Mouse (Mus musculus) thymus, postnatal 10 days (tissue): ENCODE results near the gene Tbcc.
"Not testable (repeated sequence)": the region's sequence is repeated elsewhere in the genome, so short reads cannot be mapped to it uniquely, and the experiment has no call there.

Experiments
- DNase-seq, 2 experiments: peaks; one replicate each; pipeline ENCODE4 v3.0.0; 2021; ENCODE audit warnings: low spot score in 2 of 2

Gene Tbcc

DNA sequence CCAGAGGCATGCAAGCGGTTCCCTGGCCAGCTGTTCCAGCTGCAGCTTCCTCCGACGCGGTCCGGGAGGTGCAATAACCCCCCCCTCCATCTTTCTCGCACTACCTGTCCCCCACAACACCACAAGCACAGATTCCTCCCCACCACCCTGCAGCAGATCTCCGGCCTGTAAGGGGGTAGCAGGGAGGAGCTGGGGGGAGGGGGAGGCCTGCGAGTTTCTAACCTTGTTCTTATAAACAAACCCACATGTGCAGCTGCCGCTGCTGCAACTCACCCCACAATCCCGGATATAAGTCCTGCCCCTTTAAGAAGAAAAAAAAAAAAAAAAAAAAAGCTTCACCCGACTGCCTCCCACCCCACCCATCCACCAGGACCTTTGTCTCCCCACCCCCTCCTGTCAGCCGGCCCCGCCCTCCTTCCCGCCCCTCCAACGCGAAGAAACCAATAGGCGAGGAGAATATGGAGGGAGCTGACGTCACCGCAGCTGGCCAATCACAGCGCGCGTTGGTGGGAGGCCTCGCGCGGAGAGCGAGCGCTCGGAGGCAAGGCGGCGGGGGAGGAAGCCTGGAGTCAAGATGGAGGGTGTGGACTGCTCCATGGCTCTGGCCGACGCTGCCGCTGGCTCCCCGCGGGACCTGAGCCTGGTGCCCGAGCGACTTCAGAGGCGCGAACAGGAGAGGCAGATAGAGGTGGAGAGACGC lies at the start of gene Tbcc:
Gene Tbcc (plus strand): TSS at position 569 of the 700 bp plus-strand sequence.
- peak; percentile 96 for DNase-seq

DNA sequence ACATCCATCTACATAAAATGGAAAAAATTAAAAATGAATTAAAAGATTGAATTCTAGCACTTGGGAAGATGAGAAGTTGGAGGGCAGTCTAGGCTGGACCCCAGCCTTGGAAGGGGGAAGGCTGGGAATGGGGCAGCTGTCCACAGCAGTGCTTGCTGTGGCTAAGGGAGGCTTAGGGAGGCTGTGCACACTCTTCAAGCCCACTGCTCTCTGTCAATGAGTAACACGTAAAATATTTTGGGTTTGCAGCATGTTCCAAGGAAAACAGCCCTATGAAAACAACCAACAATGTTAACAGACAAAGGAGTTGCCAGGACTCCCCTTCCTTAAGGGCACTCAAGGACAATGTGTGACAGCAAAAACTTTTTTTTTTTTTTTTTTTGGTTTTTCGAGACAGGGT lies 47.5 kb upstream of the Tbcc start:
- no peak for DNase-seq

DNA sequence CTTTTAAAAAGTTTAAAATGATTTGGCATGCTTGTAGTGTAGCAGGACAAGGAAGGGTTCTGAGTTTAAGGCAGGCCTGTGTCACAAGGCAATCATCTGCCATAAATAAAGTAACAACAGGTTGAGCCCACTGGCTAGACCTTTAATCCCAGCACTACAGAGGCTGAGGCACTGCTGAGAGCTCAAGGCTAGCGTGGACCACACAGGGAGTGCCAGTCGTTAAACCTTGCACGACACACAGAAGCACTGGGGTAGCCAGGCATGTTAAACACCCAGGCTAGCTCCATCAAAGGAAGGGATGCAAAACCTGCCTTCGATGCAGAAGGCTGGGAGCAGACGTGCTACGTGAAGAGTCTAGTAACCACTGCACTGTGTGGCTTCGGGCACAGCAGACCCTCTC lies 46.8 kb upstream of the Tbcc start:
- DNase-seq, result no peak

DNA sequence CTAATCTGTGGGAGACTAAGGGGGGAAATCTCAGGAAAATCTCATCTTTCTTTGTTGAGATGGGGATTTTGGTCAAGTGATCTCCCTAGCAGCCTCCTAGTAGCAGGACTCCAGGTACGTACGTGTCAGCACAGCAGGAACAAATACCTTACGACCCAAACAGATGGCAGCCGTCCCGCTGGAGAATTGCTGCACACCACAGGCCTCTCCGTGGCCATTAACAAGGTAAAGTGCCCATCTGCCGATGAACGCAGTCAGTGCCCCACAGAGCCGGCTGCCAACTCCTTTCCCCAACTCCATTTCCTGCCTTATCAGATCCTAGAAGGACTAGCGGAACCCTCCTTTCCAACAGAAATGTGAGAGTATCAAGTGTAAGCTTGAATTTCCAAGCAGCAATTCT lies 45.7 kb upstream of the Tbcc start:
- DNase-seq, result no peak

DNA sequence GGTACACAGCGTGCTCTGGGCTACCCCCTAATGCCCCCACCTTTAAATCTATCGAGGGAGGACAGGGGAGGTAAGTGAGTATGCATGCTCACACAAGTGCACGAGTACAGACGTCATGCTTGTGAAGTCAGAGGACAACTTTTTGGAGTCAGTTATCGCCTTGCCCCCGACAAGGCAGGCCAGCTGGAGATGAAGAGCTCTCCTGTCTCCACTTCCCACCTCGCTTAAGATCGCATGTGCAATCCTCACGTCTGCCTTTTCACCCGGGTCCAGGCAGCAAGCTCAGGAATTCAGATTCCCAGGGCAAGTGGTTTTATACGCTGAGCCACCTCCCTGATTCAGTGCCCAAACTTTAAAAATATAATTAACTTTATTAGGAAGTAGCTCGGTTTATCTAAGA lies 45.2 kb upstream of the Tbcc start:
- DNase-seq, result no peak

DNA sequence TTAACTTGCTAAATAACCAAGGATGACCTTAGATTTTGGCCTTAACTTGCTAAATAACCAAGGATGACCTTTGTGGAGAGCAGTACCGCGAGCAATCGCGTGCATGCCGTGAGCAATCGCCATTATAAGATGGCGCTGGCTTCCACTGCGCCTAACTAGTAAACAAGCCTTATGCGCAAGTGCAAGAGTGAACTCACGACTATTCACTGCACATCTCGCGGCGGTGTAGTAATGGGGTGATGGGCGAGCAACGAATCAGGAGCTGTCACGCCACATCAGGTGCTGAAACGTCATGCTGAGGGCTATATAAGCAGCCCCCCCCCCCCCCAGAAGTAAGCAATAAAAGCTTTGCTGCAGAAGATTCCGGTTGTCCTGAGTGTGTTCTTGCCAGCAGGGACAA lies 43.9 kb upstream of the Tbcc start:
- DNase-seq, result not testable (repeated sequence)

DNA sequence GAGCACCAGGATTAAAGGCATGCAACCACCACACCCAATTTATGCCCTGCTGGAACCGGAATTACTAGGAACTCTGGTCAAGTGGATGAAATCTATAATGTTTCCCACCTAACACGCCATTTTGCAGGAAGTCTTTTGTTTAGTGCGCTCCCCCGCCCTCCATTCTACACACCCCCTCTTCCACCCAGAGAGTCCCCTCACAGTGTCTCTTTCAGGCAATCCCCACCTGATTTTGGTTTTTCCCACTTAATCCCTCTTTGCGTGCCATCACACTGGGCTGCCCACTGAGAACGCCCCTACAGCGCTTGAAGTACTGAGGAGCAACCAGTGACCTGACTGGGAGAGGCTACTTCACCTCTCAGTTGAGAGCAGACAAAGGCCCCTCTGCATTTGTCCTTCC lies 43.3 kb upstream of the Tbcc start:
- no peak for DNase-seq

DNA sequence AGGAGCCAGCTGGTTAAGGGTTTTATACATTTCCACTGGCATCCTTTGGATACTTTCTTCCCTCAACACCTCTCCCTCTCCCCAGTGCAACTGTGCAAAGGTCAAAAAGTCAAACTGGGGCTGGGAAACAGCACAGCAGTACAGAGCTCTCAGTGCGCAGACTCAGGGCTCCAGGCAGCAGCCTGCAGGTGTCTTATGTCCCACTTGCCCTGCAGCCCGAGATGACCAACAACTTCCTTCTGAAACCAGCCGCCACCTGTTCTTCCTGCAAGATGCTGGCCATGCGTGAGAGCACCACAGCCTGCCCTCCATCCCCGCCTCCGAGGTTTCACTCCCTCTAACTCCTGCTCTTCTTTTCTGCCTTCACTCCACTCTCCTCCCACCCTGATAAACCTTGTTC lies 37.8 kb upstream of the Tbcc start:
- no peak for DNase-seq

DNA sequence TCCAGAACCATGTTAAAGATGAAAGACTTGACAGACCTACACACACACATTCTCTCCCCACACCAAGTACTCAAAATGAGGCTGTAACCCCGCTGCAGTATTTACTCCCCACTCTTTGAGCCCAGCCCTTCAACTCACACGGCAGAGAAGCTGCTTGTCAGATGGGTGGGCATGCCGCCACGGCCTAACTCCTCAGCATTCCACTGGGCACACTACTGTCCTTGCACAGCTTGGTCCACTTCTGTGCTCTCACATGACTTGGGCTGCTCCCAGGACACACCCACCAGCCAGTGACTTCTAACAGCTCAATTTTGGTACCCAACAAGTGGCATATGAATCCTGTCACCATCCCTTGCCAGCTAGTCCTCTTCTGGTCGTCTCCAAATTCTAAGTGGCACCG lies 37.2 kb upstream of the Tbcc start:
- DNase-seq, result no peak

DNA sequence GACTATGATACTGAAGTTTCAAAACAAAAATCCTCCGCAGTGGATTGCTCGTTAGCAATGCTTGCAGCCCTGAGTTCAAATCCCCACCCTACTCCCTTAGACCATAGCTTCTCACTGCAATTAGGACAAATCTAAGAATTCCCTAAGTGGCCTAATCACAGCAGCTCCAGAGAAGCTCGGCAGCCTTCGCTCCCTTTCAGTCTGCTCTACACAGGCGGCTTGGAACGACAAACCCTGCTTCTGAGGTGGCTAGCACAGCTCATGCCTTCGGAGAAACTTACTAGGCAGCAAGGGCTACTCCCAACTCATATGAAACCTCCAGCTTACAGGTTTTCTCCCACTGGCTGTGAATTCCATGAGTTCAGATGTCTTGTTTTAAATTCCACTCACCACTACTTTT lies 36.4 kb upstream of the Tbcc start:
- DNase-seq, result no peak

DNA sequence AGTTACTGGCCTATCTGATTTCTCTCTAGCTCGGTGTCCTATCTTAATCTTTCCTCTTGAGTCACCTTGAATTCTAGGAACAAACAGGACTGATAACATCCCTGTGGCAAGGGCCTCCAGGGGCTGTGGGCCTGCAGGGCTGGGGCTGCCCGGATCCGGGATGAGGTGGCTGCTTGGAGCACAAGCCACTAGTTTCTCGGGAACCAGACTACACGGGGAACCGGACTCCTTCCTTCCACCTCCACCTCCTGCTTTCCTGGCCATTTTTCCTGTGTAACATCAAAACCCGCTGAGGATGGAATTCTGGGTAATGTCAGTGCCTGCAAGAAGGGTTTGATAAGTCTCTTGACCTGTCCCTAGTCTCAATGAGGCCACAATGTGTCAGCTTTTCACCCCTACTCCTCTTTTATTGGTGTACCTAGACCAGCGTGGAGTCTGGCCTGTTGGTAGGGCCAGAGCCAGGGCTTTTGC lies 35.8 kb upstream of the Tbcc start:
- DNase-seq, result no peak

DNA sequence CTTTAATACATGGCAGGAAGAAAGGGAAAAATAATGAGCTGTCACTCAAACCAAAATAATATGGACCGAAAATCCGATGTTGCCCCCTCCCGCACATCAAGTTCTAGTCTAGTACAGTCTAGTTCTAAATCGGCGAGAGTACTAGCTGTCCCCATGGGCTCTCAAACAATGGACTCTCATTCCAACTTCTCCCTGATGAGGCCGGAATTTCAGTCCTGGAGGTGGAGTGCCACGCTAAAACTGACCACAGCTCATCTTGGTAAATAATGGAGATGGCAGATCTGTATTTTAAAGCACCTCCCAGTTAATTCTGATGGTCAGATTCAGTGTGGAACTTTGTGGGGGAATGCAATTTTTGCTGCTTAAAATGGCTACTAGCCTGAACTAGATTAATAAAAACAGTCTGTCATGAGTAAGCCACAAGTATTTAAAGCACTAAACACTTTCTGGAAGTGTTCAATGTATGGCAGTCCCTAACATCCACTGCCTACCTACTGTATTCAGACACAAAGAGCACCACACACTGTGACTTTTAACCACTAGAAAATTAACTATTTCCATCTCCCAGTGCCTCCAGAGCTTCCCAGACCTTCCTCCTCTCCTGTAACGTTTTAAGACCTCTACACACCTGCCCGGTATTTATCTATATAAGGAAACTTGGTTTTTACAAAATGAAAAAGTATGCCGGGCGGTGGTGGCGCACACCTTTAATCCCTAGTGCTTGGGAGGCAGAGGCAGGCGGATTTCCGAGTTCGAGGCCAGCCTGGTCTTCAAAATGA lies 35.0 kb upstream of the Tbcc start:
- no peak for DNase-seq

DNA sequence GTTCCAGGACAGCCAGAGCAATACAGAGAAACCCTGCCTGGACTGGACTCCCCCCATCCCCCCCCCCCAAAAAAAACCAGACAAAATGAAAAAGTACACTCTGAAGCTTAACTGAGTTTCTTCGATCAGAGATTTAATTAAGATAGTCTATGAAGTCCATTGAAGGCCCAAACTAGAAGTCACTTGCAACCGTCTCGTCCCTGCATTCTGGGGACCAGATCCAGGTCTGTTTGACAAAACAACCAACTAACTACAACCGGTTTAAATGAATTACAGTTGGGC lies 34.4 kb upstream of the Tbcc start:
- DNase-seq, result no peak

DNA sequence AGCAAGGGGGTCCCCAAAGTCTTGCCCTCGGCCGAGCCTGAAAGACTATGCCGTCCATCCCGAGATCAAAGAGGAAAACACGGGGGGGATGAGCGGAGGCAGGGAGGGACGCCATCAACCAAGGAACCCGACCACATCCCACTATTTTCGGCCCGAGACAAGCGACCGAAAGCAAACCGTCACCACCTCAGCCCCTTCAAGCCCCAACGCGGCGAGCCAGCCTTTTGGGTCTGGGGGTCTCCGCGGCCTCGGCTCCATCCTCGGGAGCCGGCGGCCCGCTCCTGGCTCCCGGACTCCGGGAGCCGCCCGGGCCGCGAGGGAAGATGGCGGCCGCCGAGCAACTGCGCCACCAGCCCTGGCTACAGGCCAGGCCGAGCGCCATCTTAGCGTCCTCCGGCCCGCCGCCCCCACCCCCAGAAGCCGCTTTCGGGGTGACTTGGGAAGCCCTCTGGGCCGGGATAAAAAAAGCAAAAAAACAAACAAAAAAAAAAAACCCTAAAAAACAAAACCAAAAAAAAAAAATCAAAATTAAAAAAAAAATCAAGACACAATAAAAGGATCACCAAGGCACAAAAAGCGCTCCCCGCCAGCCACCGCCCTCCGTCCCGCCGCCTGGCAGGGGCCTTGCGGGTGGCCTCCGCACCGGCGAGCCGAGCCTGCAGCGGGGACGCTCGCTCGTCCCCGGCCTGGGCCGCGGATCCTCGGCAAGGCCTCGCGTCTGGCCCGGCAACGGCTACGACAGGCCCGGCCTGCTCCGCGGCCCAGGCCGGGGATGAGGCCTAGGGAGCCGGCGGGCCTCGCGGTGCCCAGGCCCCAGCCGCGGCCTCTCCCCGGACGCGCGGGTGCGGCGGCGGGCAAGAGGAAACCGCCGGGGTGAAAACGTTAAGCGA lies 33.8 kb upstream of the Tbcc start:
- peak; percentile 52 to 69 for DNase-seq

DNA sequence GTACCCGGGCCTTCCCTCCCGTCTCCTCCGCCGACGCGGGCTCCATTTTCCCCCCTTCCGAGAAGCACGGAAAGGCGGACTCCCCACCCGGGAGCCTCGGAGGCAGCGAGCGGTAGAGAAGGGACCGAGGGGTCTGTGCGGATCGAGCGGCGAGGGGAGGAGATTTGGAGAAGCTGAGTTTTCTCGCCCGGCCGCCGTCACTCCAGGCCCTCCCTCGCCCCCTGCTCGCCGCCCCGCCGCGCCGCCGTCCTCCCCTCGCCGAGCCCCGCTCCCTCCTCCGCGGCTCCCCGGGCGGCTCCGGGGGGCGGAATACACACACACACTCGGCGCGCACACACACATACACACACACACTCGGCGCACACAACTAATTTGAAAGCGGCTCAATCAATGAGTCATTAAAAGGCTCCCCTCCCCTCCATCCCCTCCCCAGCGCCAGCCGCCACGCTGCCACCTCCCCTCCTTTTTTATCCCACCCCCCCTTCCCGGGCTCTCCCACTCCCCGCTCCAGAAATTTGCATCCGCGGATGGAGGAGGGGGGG lies 33.1 kb upstream of the Tbcc start:
- peak; percentile 45 to 67 for DNase-seq

DNA sequence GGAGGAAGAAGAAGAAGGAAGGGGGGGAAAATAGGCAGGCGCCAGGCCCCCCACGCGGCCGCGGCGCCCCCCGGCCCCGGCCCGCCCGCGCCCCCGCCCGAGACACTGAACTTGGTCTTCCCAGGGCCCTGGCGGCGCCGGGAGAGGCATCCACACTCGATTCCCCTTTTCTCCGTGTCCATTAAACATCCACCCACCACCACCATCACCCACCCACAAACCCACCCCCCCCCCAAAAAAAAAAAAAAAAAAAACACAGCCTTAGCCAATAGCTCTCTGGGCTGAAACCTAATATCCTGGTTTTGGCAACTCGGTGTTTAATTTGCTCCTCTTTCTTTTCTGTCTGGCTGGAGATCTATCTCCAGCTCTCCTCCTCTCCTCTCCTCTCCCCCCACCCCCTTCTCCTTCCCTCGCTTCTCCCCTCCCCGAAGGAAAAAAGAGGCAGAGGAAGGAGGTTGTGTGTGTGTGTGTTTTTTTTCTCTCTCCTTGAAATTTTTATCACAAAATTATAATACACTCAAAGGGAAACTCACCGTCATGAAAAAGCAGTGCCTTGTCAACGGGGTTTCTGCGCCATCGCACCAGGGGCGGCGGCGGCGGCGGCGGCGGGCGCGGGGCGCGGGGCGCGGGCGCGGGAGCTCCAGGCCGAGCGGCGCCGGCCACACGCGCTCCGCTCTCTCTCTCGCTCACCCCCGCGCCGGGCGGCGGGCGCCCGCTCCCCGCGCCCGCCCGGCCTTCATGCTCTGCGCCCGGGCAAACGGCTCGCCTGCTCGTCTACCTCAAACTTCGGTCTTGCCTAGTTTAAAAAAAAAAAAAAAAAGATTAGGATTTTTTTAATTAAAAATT lies 32.4 kb upstream of the Tbcc start, which contains the start of gene Bicral:
Gene Bicral (minus strand): TSS at position 580 of the 846 bp plus-strand sequence.
- peak; percentile 39 to 71 for DNase-seq

DNA sequence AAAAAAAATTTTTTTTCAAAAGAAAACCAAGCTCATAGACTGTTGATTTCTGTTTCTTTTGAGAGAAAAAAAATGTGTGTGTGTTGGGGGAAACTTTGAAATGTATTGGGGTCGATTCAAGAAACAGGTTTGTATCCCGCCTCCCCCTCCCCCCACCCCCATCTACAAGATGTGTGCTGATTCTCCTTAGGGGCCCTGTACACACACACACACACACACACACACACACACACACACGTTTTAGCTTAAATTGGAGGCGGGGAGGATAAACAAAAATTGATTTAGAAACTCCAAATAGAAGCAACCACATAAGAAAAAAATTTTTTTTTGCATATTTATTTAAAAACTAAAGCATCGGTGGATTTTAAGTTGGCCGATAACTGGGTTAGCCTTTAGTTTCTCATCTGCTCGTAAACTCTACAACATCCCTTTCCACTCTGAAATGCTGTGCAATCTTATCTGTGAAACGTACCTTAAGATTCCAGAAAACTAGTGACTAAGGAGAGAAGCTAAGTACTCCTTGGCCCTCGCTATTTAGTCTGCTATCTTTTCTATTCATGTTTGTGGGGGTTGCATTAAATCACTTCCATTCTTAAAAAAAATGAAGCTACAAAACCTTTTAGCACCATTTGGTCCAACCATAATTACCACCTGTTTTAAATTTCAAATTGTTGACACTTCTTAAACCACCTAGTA lies 31.6 kb upstream of the Tbcc start:
- DNase-seq, result no peak

DNA sequence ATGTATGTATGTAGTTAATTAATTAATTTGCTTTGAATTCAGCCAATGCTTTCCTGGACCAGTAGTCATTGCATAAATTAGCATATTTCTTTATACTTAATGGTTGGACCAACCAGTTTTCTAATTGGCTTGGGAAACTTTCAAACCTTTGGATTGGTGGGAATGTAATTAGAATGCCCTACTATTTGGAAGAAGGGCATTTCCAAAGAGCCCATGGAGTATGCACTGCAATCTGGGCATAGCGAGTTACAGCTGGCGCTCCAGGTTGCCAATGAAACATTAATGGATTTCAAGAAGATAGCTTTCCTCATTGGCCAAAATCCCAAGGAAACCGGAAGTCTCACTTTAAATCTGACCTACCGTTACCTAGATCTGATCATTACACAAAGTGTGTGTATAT lies 30.4 kb upstream of the Tbcc start:
- no peak for DNase-seq

DNA sequence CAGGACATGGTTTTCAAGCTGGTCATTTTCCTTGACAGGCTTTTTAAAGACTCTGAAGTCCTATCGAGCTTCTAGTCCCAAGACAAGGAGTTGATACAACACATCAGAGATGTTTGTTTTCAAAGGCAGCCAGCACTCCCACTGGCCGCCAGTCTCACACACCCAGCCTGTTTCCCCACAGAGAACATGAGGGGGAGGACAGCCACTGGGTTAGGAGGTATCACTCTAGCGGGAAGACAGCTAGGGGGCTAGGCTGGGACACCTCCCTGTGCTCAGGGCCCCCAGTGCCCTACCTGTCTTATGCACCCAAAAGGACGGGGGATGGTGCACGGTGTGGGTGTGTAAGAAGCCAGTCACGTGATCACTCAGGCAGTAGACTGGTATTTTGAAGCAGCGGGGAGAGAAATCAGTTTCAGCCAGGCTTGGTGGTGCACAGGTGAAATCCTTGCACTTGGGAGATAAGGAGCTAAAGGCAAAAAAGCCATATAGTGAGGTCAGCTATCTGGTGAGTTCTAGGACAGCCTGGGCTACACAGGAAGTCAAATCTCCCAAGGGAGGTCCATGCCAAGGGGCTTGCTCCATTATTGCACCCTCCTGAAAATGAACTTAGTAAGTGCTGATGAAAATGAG lies 25.8 kb upstream of the Tbcc start:
- DNase-seq, result no peak

DNA sequence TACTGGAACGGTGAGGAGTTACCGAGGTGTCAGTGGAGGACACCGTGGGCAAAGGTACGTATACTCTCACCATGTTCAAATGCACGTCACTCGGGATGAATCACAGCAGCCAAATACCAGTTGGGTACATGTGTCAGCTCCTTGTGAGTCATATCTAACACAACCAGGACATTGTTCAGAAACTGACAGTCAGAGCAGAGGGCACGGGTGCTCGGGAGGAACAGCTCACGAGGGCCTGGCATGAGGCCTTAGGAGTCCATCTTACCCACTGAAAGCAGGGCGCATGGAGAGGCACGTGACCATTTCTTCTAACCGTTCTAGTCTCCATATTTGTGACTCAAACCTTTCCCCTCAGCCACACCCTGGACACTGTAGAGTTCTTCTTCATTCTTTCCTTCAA lies 23.6 kb upstream of the Tbcc start:
- no peak for DNase-seq
